Mouse (Mus musculus): ENCODE measurements at regions not wholly inside any gene's neighbourhood (a gene's known extent, or its start where the extent isn't known, plus 50 kb on each side); places are given as distances from the start of the nearest gene placed in this dataset.

DNA sequence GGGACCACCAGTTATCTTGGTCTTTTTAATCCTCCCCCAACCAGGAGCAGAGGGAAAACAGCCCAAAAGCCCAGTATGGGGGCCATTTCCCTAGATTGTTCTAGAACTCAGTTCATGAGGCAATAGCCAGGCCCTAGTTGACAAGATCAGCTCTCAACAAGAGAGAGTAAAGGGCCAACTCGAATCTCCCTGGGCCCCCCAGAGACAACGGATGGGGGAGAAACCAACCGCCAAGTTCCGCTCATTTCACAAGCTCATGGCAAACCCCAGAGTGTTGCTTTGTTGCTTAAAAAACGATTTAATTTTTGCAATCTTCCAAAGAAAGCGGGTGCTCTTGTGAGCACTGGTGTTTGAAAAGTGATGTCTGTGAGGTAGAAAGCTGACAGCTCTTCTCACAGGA lies 108.5 kb upstream of the Irf2bp2 start:
- TF ChIP-seq EP300 (IDR thresholded peaks at IDR 0.05; ENCODE audit: insufficient read depth, low read depth, low read length) = no peak
- TF ChIP-seq CTCF (IDR thresholded peaks at IDR 0.05; ENCODE audit: low read depth, low read length) = no peak
- TF ChIP-seq POLR2A (IDR thresholded peaks at IDR 0.05; ENCODE audit: insufficient read depth, low read length) = no peak
